Mouse (Mus musculus): ENCODE data around the gene ccdc198. TPM values are rescaled to one million over a fixed set of nuclear protein-coding genes. Genes with fewer than 3 reads are reported as not detected.
"Not testable (repeated sequence)": the region's sequence is repeated elsewhere in the genome, so short reads cannot be mapped to it uniquely, and the experiment has no call there.

ccdc198 gene
- total and polyA plus RNA-seq, 3 experiments, result not detected

GRCm38 (mm10) chr14:49231845-49232244 lies 13.4 kb downstream of the ccdc198 start:
- intact Hi-C loops (cut with DNase I), result no loop called here
- no peaks in the 10 kb centered on the region for H3K4me1 ChIP-seq (ENCODE audit: control insufficient read depth, insufficient read depth, low read length)
- no peak overlapping the region for H3K27ac ChIP-seq
- no peak overlapping the region for H3K9ac ChIP-seq (ENCODE audit: low read depth, low read length)
- WGBS, result 87% methylated on average over 3 of the region's 3 CpGs
- TF ChIP-seq EP300 (IDR thresholded peaks at IDR 0.05; ENCODE audit: insufficient read depth, low read depth, low read length), result no peak
- TF ChIP-seq POLR2A (IDR thresholded peaks at IDR 0.05; ENCODE audit: insufficient read depth, low read depth, low read length), result no peak
- TF ChIP-seq CTCF (IDR thresholded peaks at IDR 0.05), result no peak
- no peaks in the 10 kb centered on the region for H3K36me3 ChIP-seq (ENCODE audit: control insufficient read depth, insufficient read depth, low read length)
- no peaks in the 10 kb centered on the region for H3K79me2 ChIP-seq (replicated peaks; ENCODE audit: control insufficient read depth, insufficient read depth, low read length)
- DNase-seq, result no peak
- H3K27me3 ChIP-seq (ENCODE audit: control insufficient read depth, insufficient read depth, low read length), result no peaks in the 10 kb centered on the region
- no peak overlapping the region for H3K4me3 ChIP-seq

- intact Hi-C loops (cut with DNase I), result no loop called here
- DNase-seq, result no peak
- H3K4me3 ChIP-seq, result no peak overlapping the region
- no peaks in the 10 kb centered on the region for H3K4me1 ChIP-seq (ENCODE audit: control insufficient read depth, insufficient read depth, low read length)
- H3K27me3 ChIP-seq (ENCODE audit: control insufficient read depth, insufficient read depth, low read length), result no peaks in the 10 kb centered on the region
- H3K9ac ChIP-seq (ENCODE audit: low read depth, low read length), result no peak overlapping the region
- no peak overlapping the region for H3K27ac ChIP-seq
- 82% methylated on average over 11 of the region's 11 CpGs for WGBS
- no peaks in the 10 kb centered on the region for H3K36me3 ChIP-seq (ENCODE audit: control insufficient read depth, insufficient read depth, low read length)
- TF ChIP-seq EP300 (IDR thresholded peaks at IDR 0.05; ENCODE audit: insufficient read depth, low read depth, low read length) (no peak), CTCF (IDR thresholded peaks at IDR 0.05) (no peak), POLR2A (IDR thresholded peaks at IDR 0.05; ENCODE audit: insufficient read depth, low read depth, low read length) (no peak)
- no peaks in the 10 kb centered on the region for H3K79me2 ChIP-seq (replicated peaks; ENCODE audit: control insufficient read depth, insufficient read depth, low read length)
Observed at GRCm38 (mm10) chr14:49226986-49227385, 18.3 kb downstream of the ccdc198 start.

GRCm38 (mm10) chr14:49226471-49226870 lies 18.8 kb downstream of the ccdc198 start:
- Histone ChIP-seq H3K4me1 (ENCODE audit: control insufficient read depth, insufficient read depth, low read length) (no peaks in the 10 kb centered on the region), H3K27ac (no peak overlapping the region), H3K36me3 (ENCODE audit: control insufficient read depth, insufficient read depth, low read length) (no peaks in the 10 kb centered on the region), H3K79me2 (replicated peaks; ENCODE audit: control insufficient read depth, insufficient read depth, low read length) (no peaks in the 10 kb centered on the region), H3K9ac (ENCODE audit: low read depth, low read length) (no peak overlapping the region), H3K27me3 (ENCODE audit: control insufficient read depth, insufficient read depth, low read length) (no peaks in the 10 kb centered on the region), H3K4me3 (no peak overlapping the region)
- no peak for DNase-seq
- intact Hi-C loops (cut with DNase I), result no loop called here
- no peak for TF ChIP-seq EP300 (IDR thresholded peaks at IDR 0.05; ENCODE audit: insufficient read depth, low read depth, low read length)
- no peak for TF ChIP-seq POLR2A (IDR thresholded peaks at IDR 0.05; ENCODE audit: insufficient read depth, low read depth, low read length)
- no peak for TF ChIP-seq CTCF (IDR thresholded peaks at IDR 0.05)
- WGBS, result 75% methylated on average over 7 of the region's 7 CpGs

- TF ChIP-seq POLR2A (IDR thresholded peaks at IDR 0.05; ENCODE audit: insufficient read depth, low read depth, low read length) (no peak), EP300 (IDR thresholded peaks at IDR 0.05; ENCODE audit: insufficient read depth, low read depth, low read length) (no peak), CTCF (IDR thresholded peaks at IDR 0.05) (no peak)
- WGBS, result 83% methylated on average over 2 of the region's 2 CpGs
Observed at GRCm38 (mm10) chr14:49221771-49222170, 23.5 kb downstream of the ccdc198 start.

GRCm38 (mm10) chr14:49219466-49220022 lies 25.7 kb downstream of the ccdc198 start:
- not testable (repeated sequence) for H3K4me3 ChIP-seq

More at GRCm38 (mm10) chr14:49221771-49222170, 23.5 kb downstream of the ccdc198 start:
- Histone ChIP-seq H3K9ac (ENCODE audit: low read depth, low read length) (no peak overlapping the region), H3K36me3 (ENCODE audit: control insufficient read depth, insufficient read depth, low read length) (no peaks in the 10 kb centered on the region), H3K4me3 (no peak overlapping the region), H3K27me3 (ENCODE audit: control insufficient read depth, insufficient read depth, low read length) (no peaks in the 10 kb centered on the region), H3K79me2 (replicated peaks; ENCODE audit: control insufficient read depth, insufficient read depth, low read length) (no peaks in the 10 kb centered on the region), H3K4me1 (ENCODE audit: control insufficient read depth, insufficient read depth, low read length) (no peaks in the 10 kb centered on the region), H3K27ac (no peak overlapping the region)
- DNase-seq, result no peak
- intact Hi-C loops (cut with DNase I), result no loop called here

GRCm38 (mm10) chr14:49218677-49219076 lies 26.6 kb downstream of the ccdc198 start:
- Histone ChIP-seq H3K36me3 (ENCODE audit: control insufficient read depth, insufficient read depth, low read length) (no peaks in the 10 kb centered on the region), H3K4me3 (no peak overlapping the region), H3K27ac (no peak overlapping the region), H3K27me3 (ENCODE audit: control insufficient read depth, insufficient read depth, low read length) (no peaks in the 10 kb centered on the region), H3K79me2 (replicated peaks; ENCODE audit: control insufficient read depth, insufficient read depth, low read length) (no peaks in the 10 kb centered on the region), H3K4me1 (ENCODE audit: control insufficient read depth, insufficient read depth, low read length) (no peaks in the 10 kb centered on the region), H3K9ac (ENCODE audit: low read depth, low read length) (no peak overlapping the region)
- 67% methylated on average over 7 of the region's 7 CpGs for WGBS
- intact Hi-C loops (cut with DNase I), result no loop called here
- no peak for DNase-seq
- TF ChIP-seq CTCF (IDR thresholded peaks at IDR 0.05), result no peak
- TF ChIP-seq EP300 (IDR thresholded peaks at IDR 0.05; ENCODE audit: insufficient read depth, low read depth, low read length), result no peak
- TF ChIP-seq POLR2A (IDR thresholded peaks at IDR 0.05; ENCODE audit: insufficient read depth, low read depth, low read length), result no peak

More at GRCm38 (mm10) chr14:49219466-49220022, 25.7 kb downstream of the ccdc198 start:
- 78% methylated on average over 4 of the region's 4 CpGs for WGBS
- H3K27me3 ChIP-seq (ENCODE audit: control insufficient read depth, insufficient read depth, low read length); H3K9ac ChIP-seq (ENCODE audit: low read depth, low read length); H3K27ac ChIP-seq; H3K36me3 ChIP-seq (ENCODE audit: control insufficient read depth, insufficient read depth, low read length); intact Hi-C loops (cut with DNase I); DNase-seq; H3K4me1 ChIP-seq (ENCODE audit: control insufficient read depth, insufficient read depth, low read length); H3K79me2 ChIP-seq (replicated peaks; ENCODE audit: control insufficient read depth, insufficient read depth, low read length): not testable (repeated sequence)

GRCm38 (mm10) chr14:49210215-49210614 lies 35.1 kb downstream of the ccdc198 start:
- H3K36me3 ChIP-seq (ENCODE audit: control insufficient read depth, insufficient read depth, low read length); H3K4me3 ChIP-seq; H3K4me1 ChIP-seq (ENCODE audit: control insufficient read depth, insufficient read depth, low read length); H3K9ac ChIP-seq (ENCODE audit: low read depth, low read length); H3K27ac ChIP-seq; H3K27me3 ChIP-seq (ENCODE audit: control insufficient read depth, insufficient read depth, low read length); H3K79me2 ChIP-seq (replicated peaks; ENCODE audit: control insufficient read depth, insufficient read depth, low read length); DNase-seq; intact Hi-C loops (cut with DNase I): not testable (repeated sequence)
- WGBS, result 43% methylated on average over 3 of the region's 3 CpGs
